Mouse (Mus musculus): ENCODE measurements around the gene Phyhd1.

GRCm38 (mm10) chr2:30270134-30270533 is 4.1 kb downstream of the Phyhd1 start:
- no peak for TF ChIP-seq POLR2A (IDR thresholded peaks at IDR 0.05; ENCODE audit: control insufficient read depth, low read depth, low read length)
- no peak for TF ChIP-seq CTCF (IDR thresholded peaks at IDR 0.05; ENCODE audit: control insufficient read depth, insufficient read depth, insufficient replicate concordance, low read depth, low read length)
